Mouse (Mus musculus): ENCODE results near the gene Ulk4. TPM values are rescaled to one million over a fixed set of nuclear protein-coding genes. Genes with fewer than 3 reads are reported as not detected.
"Not testable (repeated sequence)": the region's sequence is repeated elsewhere in the genome, so short reads cannot be mapped to it uniquely, and the experiment has no call there.

Ulk4 gene
- total RNA-seq, 2 experiments from 2014 or later: 7.4 to 9.1 TPM

- intact Hi-C loops (cut with DNase I): loop anchor here (1.0 to 5.0 kb wide), 4 partner anchors 62 to 332 kb away; no protein-coding TSS in a partner anchor
- peak in 1 of 2 experiments; percentile 45 for DNase-seq (ENCODE audit: low spot score in 2 of 2)
Measured at GRCm38 (mm10) chr9:120933886-120934758, 342.9 kb downstream of the Ulk4 start.

DNA sequence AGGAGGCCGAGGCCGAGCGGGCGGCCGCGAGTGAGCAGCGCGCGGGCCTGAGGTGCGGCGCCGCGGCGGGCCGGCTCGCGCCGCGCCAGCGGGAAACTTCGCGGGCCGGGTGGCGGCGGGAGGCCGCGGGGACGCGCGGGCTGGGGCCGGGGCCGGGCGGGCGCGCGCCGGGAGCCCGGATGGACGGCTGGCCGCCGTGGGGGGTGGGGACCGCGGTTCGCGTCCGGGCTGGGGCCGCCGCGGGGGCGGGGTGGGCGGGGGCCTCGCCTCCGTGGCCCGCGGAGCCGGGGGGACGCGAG, 343.5 kb downstream of the Ulk4 start:
- DNase-seq (ENCODE audit: low spot score in 2 of 2): no peak
- intact Hi-C loops (cut with DNase I): loop anchor here (1.0 to 5.0 kb wide), 4 partner anchors 61 to 331 kb away; no protein-coding TSS in a partner anchor

- intact Hi-C loops (cut with DNase I): loop anchor here (1.0 to 5.0 kb wide), 4 partner anchors 61 to 331 kb away; no protein-coding TSS in a partner anchor
- DNase-seq (ENCODE audit: low spot score in 2 of 2): peak; percentile 94 to 96
Measured at GRCm38 (mm10) chr9:120932797-120933586, 344.0 kb downstream of the Ulk4 start.

DNA sequence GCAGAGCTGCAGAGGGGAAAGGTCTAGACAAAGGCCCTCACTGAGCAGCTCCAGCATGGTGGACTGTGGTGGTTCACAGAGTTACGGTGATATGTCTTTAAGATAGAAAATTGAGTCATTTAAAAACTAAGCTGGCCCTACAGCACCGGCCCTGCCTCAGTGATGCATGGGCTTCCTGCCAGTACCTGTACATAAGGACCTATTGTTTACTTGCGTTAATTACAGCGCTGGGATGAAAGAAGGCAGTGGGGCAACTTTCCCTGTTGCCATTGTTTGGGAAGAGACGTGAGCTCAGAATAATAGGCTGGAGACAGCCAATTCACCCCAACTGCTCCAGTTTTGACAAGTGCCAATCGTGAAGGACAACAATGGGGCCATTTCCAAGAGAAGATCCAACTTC, 344.6 kb downstream of the Ulk4 start:
- DNase-seq (ENCODE audit: low spot score in 2 of 2): no peak
- intact Hi-C loops (cut with DNase I): loop anchor here (5.0 kb wide), 3 partner anchors 60 to 240 kb away; no protein-coding TSS in a partner anchor

DNA sequence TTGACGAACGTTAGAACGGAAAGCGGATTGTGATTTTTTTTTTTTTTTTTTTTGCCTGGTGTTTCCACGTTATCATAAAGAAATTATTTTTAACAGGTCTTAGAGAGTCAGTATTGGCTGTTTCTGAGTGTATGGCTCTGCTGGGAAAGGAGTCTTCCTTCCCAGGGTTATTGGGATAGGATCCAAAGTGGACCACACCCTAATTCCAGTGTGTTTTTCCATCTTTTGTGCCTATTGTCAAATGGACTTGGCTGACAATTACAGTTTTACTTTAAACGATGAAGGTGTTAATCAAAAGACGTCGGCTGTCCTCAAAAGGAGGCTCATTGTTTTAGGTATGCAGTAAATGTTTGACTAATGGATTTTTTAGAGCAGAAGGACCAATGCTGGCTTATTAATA, 346.2 kb downstream of the Ulk4 start:
- no peak for DNase-seq (ENCODE audit: low spot score in 2 of 2)
- intact Hi-C loops (cut with DNase I): loop anchor here (5.0 kb wide), 3 partner anchors 59 to 239 kb away; no protein-coding TSS in a partner anchor

DNA sequence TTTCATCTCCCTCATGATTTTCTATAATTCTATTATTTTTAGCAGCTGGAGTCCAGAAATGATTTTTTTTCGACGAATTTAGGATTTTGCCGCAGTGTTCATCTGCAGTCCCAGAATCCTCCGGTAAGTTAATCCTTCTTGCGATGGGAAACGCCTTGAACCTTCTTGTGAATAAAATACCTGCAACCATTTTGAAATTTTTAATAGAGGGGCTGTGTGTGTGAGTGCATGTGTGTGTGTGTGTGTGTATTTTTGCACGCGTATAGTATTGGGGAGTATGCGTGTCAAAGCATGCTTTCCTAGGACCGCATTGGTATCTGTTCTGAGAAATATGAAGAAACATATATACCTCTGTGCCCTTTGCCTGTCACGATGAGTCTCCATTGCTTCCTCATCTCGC, 347.0 kb downstream of the Ulk4 start:
- no peak for DNase-seq (ENCODE audit: low spot score in 2 of 2)
- intact Hi-C loops (cut with DNase I): loop anchor here (5.0 kb wide), 3 partner anchors 58 to 238 kb away; no protein-coding TSS in a partner anchor

DNA sequence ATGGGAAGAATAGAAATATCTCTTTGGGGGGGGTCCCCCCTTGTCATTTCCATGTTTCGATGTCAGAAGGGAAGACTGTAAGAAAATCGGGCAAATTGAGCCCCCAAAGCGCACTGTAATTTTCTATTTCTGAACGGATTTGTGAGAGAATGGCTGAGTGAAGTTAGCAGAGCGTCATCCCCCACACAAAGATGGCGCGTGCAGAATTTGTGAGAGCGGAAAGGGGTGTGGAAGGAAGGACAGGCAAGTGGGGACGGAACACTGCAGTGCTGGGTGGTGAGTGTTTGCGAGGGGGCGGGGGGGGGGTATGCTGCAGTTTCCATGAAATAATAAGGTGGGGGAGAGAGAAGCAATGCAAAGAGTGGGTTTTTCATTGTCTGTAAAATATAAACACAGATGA, 347.9 kb downstream of the Ulk4 start, which contains the start of gene Ctnnb1:
TSS of gene Ctnnb1 (plus strand) at position 136 of the 400 bp plus-strand sequence.
- no peak for DNase-seq (ENCODE audit: low spot score in 2 of 2)
- intact Hi-C loops (cut with DNase I): no loop called here

DNA sequence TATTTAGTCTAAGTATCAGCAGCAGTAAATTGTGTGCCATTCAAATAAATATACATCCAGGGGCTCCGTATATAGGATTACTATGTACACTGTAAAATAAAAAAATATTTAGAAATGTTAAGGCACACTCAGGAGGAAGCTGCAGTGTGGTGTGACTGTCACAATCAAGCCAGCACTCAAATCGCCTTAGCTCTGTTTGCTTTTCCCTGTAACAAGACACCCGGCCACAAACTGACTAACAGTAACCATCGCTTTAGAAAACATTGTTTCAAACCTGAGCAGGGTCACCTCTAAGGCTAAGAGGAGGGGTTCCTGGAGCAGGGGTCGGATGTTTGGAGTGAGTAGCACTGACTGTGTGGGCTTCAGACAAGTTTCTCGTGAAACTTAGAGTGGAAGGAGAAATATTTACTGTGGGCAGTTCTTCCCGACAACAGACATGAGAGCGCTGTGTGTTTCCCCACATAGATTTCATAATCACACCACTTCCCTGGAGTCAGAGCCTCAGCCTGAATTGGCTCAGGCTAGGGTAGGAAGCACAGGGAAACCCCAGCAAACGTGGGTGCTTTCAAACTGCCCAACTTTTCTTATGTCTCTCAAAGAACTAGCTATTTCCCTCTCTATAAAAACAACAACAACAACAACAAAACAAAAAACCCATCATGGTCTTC, 349.9 kb downstream of the Ulk4 start:
- intact Hi-C loops (cut with DNase I): no loop called here
- DNase-seq (ENCODE audit: low spot score in 2 of 2): no peak

- intact Hi-C loops (cut with DNase I): no loop called here
- DNase-seq (ENCODE audit: low spot score in 2 of 2): no peak
Measured at GRCm38 (mm10) chr9:120926126-120926525, 350.9 kb downstream of the Ulk4 start.

GRCm38 (mm10) chr9:120919130-120919529, 357.9 kb downstream of the Ulk4 start:
- no peak for DNase-seq (ENCODE audit: low spot score in 2 of 2)
- intact Hi-C loops (cut with DNase I): no loop called here

DNA sequence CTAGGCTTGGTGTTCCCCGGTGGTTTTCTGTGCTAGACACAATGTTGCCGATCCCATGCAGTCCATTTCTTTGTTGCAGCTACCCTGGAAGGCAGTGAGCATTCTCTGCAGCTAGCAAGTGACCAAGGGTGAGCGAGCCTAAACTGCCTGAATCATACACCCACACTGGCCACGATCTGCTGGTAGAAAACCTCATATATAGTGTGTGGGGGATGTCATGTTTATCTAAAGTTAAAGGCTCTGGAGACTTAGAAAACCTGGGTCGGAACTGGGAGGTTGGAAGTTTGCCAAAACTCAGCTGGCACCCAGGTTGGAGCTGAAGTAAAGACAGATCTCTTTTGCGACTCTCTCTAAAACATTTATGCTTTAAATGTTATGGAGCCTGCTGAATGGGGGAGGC, 358.4 kb downstream of the Ulk4 start:
- intact Hi-C loops (cut with DNase I): no loop called here
- peak in 1 of 2 experiments; percentile 52 for DNase-seq (ENCODE audit: low spot score in 2 of 2)

DNA sequence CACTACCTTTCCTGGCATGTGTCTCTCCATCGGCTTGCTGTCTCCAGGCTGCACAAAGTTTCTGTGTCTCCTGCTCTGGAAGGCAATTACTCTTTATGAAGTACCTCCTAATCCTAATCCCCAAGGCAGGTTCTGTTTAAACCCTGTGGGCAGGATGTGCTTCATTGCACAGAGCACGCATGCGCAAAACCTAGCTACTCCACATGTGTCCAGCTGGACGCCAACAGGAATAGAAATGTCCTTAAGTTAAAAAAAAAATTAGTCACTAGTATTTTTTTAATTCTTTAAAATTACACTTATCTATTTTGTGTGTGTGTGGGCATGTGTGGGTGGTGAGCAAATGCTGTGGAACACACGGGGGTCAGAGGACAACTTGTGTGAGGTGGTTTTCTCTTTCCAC, 358.8 kb downstream of the Ulk4 start:
- no peak for DNase-seq (ENCODE audit: low spot score in 2 of 2)
- intact Hi-C loops (cut with DNase I): no loop called here

DNA sequence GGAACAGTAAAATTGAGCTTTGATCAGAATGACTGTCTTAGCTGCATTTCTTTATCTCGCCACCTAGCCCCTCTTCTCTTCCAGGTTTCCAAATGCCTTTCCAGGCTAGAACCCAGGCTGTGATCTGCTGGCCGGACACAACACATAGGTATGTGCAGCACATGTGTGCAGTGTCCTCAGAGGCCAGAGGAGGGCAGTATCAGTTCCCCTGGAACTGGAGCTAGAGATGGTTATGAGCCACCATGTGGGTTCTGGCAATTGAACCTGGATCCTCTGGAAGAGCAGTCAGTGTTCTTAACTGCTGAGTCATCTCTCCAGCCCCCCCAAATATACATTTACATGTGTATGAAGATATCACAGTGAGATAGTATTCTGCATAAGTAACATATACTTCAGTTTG, 359.4 kb downstream of the Ulk4 start:
- intact Hi-C loops (cut with DNase I); DNase-seq (ENCODE audit: low spot score in 2 of 2): not testable (repeated sequence)

DNA sequence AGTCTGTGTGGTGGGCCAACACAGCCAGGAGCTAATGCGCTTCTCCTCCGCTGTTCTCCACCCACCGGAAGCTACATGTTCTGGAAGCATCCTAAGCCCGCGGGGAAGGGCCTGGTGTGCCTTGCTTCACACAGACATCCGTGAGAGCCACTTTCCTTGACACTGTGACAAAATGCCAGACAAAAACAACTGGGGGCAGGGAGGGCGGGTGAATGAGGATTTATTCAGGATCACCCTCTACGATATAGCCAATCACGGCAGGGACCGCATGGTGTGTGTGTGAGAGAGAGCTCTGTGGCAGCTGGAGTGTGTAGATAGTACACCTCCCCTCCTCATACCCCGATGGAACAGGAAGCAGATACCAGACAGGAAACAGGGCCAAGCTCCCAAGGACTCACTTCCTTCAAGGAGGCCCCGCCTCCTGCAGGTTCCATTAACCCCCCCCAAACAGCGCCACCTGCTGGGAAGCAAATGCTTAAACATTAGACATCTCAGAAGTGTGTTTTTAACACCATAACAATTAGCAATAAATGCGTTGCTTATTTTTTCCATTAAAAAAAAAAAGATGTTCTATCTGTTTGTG, 362.0 kb downstream of the Ulk4 start:
- intact Hi-C loops (cut with DNase I): no loop called here
- no peak for DNase-seq (ENCODE audit: low spot score in 2 of 2)

GRCm38 (mm10) chr9:120914429-120914828, 362.6 kb downstream of the Ulk4 start:
- intact Hi-C loops (cut with DNase I): no loop called here
- no peak for DNase-seq (ENCODE audit: low spot score in 2 of 2)

- no peak for DNase-seq (ENCODE audit: low spot score in 2 of 2)
- intact Hi-C loops (cut with DNase I): no loop called here
Measured at GRCm38 (mm10) chr9:120913152-120913551, 363.8 kb downstream of the Ulk4 start.

DNA sequence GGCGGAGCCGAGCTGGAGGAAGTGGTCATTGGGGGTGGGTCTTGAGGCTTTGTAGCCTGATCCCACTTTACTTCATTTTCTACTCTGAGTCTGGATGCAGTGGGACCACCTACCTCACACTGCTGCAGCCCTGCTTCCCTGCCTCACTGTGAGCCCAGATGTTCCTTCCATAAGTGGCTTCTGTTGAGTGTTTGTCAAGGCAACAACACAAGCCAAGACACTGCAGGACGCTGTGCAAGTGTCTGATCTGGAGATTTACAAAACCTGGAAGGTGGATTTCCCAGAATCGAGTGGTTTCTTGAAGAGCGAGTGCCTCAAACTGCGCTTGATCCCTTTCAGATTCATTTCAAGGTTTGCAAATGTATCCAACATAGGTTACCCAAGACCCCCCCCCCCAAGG, 368.5 kb downstream of the Ulk4 start:
- intact Hi-C loops (cut with DNase I): no loop called here
- DNase-seq (ENCODE audit: low spot score in 2 of 2): no peak

All from left cerebral cortex, postnatal 25 days (tissue).